Mouse (Mus musculus) cerebellum, adult (tissue): ENCODE results near the gene Zc3h10.
"Not testable (repeated sequence)": the region's sequence is repeated elsewhere in the genome, so short reads cannot be mapped to it uniquely, and the experiment has no call there.

ENCODE experiments used
- ATAC-seq: cut with Nextera tagmentation; 2 replicates; pipeline ENCODE4 v1.9.2; 2017; ENCODE audit warnings: mild to moderate bottlenecking, moderate library complexity, mixed read lengths; ENCODE audit not compliant: insufficient number of reproducible peaks, low FRiP score, low TSS enrichment

Gene Zc3h10

GRCm38 (mm10) chr10:128556286-128556685 is 8.7 kb upstream of the Zc3h10 start:
- no peak for ATAC-seq

- ATAC-seq, result not testable (repeated sequence)
These were observed 8.0 kb upstream of the Zc3h10 start for GRCm38 (mm10) chr10:128555567-128555966.

- not testable (repeated sequence) for ATAC-seq
These were observed 2.7 kb upstream of the Zc3h10 start for GRCm38 (mm10) chr10:128550144-128550823.

GRCm38 (mm10) chr10:128549682-128550057 is 2.1 kb upstream of the Zc3h10 start:
- ATAC-seq, result not testable (repeated sequence)

GRCm38 (mm10) chr10:128548947-128549681 is 1.5 kb upstream of the Zc3h10 start, which contains the start of gene Rpl41:
Gene Rpl41, minus strand, starts transcription at chr10:128549305.
- peak; percentile 84 for ATAC-seq

- not testable (repeated sequence) for ATAC-seq
These were observed 647 bp upstream of the Zc3h10 start for GRCm38 (mm10) chr10:128548051-128548791.

- ATAC-seq, result no peak
These were observed 787 bp downstream of the Zc3h10 start for GRCm38 (mm10) chr10:128546787-128547186.

- ATAC-seq, result no peak
These were observed 1.2 kb downstream of the Zc3h10 start for GRCm38 (mm10) chr10:128546361-128546760.

- no peak for ATAC-seq
These were observed 2.0 kb downstream of the Zc3h10 start for GRCm38 (mm10) chr10:128545570-128545898.

- no peak for ATAC-seq
These were observed 2.7 kb downstream of the Zc3h10 start for GRCm38 (mm10) chr10:128544674-128545569.

GRCm38 (mm10) chr10:128544151-128544657 is 3.4 kb downstream of the Zc3h10 start:
- no peak for ATAC-seq

GRCm38 (mm10) chr10:128543100-128543499 is 4.5 kb downstream of the Zc3h10 start:
- no peak for ATAC-seq

GRCm38 (mm10) chr10:128538340-128538870 is 9.2 kb downstream of the Zc3h10 start:
- ATAC-seq, result no peak

- ATAC-seq, result peak; percentile 90; the same call in 1 of the 2 replicates
These were observed 11.2 kb downstream of the Zc3h10 start for GRCm38 (mm10) chr10:128536266-128536940.

GRCm38 (mm10) chr10:128535624-128536265 is 11.8 kb downstream of the Zc3h10 start:
- no peak for ATAC-seq

GRCm38 (mm10) chr10:128535206-128535605 is 12.4 kb downstream of the Zc3h10 start:
- no peak for ATAC-seq

- ATAC-seq, result no peak
These were observed 20.9 kb downstream of the Zc3h10 start for GRCm38 (mm10) chr10:128526366-128527356.
